Mouse (Mus musculus) megakaryocyte-erythroid progenitor cell, adult 5-6 weeks (primary cell): ENCODE measurements around the gene Shc4. TPM values are rescaled to one million over a fixed set of nuclear protein-coding genes. Genes with fewer than 3 reads are reported as not detected.

Experiments
- ATAC-seq: replicated peaks from 2 replicates; pipeline ENCODE4 v1.8.0; 2016; ENCODE audit warnings: mild to moderate bottlenecking, inconsistent platforms; ENCODE audit not compliant: severe bottlenecking, poor library complexity, low FRiP score, low TSS enrichment
- total RNA-seq, 2 experiments: library from RNA; stranded (forward) in 1 of 2; stranded (reverse) in 1 of 2; fragments of 200-1000, 215-1000 nt in 1 of 2; fragments of >200 nt in 1 of 2; fragmentation: Nextera tagmentation in 1 of 2; gene quantifications; 2 replicates each; pipeline ENCODE4 v1.2.3; 2014 to 2017

Gene Shc4
- total RNA-seq, 2 experiments from 2014 or later: 0.98 to 1.2 TPM

- no peak for ATAC-seq
These were observed 70.7 kb downstream of the Shc4 start for GRCm38 (mm10) chr2:125653286-125653685.

DNA sequence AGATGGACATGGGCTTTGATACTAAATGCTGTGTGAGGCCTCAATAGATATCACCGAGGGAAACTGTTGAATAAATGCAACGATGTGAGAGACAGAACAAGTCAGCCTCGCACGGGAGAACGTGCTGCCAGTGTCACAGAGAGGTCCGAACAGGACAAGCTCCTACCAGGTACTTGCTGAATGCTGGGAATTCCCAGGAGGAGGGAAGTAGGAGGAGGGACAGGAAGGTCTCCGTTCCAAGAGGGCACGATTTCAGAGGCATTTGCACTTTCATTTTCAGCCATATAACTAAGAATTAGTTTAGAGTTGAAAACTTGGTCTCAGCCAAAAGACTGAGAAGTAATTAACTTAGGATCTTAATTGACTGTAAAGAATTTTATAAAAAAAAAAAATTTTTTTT, 72.4 kb downstream of the Shc4 start:
- no peak for ATAC-seq

DNA sequence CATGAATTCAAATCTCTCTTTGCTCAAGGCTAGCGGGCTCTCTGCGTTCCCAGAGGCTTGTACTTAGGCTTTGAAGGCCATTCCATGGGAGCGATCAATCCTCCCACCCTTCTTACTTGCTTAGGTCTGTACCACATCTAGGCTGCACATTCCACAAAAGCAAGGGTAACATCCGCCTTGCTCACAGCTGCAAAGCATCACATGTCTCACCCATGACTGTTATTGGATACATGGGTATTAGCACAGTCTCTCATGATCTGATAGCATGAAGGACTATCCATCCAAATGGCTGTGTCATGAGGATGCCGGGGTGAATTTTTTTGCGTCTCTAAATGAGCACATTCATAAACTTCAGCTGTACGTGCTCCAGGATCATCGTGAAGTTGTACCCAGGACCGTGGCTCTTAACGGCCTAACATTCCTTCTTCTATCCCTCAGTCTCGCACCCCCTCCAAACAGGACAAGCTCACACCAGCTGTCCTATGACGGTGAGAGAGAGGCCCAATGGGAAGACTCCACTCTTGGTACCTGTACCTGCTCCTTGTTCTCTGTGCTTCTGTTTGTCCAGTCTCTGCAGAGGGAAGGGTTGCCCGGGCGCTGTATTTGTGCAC, 73.1 kb downstream of the Shc4 start:
- no peak for ATAC-seq

- ATAC-seq: no peak
These were observed 73.9 kb downstream of the Shc4 start for GRCm38 (mm10) chr2:125650038-125650437.

GRCm38 (mm10) chr2:125644912-125645311, 79.0 kb downstream of the Shc4 start:
- ATAC-seq: no peak

GRCm38 (mm10) chr2:125637331-125637730, 86.6 kb downstream of the Shc4 start:
- ATAC-seq: no peak

GRCm38 (mm10) chr2:125630010-125630409, 93.9 kb downstream of the Shc4 start:
- ATAC-seq: no peak

DNA sequence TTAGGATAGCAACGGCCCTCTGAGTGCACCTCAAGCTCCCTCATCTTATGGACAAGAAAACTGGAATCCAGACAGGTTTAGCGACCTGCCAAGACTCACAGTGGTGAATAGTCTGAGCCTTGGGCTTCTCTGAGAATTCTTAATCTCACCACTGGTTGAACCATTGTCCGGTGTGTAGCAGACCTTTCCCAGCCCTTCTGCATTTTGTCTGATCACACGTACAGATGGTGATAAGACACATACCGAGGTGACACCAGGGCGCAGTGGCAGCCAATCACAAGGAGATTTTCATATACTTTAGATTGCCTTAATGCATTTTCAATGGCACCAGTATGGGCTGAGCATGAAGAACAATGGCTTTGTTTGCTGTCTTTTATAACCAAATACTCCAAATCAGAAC, 95.5 kb downstream of the Shc4 start:
- no peak for ATAC-seq

DNA sequence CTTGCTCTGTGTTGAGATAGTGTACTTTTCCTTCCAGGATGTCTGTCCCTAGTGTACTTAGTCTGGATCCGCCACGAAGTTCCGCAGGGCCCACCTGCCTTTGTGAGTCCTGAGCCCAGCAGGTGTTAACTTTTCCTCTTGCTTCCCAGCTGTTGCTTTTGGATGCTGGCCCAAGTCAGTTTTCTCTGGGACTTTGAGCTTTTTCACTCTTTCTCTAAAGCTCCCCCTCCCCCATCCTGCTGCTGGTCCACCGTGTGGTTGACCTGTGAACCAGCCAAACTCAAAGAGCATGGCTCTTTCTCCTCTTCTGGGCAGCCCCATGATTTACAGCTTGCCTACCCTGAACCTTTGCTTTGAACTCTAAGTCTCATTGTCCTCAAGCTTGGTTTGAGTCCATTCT, 97.4 kb downstream of the Shc4 start:
- ATAC-seq: no peak

DNA sequence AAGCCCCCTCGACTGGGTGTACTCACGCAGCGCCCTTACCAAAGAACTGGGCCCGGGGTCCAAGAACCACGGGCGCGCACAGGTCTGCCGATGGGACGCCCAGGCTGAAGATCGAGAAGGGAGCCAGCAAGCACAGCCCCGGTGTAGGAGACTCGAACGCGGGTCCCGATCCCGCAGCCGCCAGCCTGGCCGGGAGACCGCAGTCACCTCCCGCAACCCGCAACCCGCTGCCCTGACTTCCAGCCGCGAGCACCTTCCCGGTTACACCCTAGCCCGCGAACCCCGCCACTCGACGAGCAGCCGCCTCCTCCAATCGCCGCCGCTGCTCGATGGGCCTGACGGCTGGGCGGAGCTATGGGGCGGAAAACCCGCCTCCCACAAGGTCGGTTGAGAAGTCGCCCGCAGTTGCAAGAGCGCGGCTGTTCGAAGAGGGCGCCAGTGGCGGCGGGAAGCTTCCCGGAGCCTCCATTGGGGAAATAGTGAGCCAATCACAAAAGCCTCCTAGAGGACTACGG, 99.1 kb downstream of the Shc4 start, which contains the start of gene Cep152:
Gene Cep152, minus strand, starts transcription at position 277 of the 515 bp plus-strand sequence.
- peak; percentile 97 for ATAC-seq

DNA sequence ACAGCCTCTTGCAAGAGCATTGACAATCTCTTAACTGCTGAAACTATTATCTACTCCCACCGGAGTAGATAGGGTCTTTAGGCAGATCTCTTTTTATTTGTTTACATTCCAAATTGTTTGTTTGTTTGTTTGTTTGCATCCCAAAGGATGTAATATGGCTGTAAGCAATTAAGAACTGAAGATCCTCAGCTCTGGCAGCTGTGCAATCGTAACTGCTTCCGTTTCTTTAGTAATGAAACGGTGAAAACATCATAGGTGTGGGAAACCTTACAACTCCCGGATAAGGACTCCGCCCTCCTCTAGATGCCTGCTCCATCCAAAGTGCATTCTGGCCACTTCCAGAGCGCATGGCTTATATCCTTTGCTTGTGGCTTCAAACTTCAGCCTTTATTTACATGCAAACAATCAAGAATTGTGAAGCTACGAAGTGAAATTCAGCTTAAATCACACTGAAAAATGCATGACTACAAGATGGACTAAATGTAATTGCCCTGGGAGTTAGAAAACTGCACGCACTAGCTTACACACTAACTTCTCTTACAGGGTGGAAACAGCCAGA, 99.7 kb downstream of the Shc4 start:
- no peak for ATAC-seq

DNA sequence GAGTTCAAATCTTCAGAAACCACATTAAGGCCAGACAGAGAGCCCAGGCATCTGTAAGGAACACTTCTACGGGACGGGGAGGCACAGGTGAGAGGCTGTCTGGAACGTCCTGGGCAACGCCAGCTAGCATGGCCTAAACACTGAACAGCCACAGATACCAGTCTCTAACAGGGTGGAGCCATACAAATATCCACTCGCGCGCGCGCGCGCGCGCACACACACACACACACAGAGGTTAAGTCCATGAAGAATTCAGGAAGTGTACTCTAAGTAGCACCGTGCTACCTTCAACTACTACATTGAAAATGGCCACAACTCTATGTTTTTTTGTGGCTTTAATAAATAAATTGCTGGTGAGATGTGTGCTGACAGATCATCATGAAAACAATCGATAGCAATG, 100.7 kb downstream of the Shc4 start:
- peak; percentile 31; the same call in 1 of the 2 replicates for ATAC-seq

- ATAC-seq: no peak
These were observed 103.6 kb downstream of the Shc4 start for GRCm38 (mm10) chr2:125620213-125620907.

GRCm38 (mm10) chr2:125615858-125616424, 108.0 kb downstream of the Shc4 start:
- ATAC-seq: no peak

- ATAC-seq: no peak
These were observed 108.5 kb downstream of the Shc4 start for GRCm38 (mm10) chr2:125615440-125615839.

DNA sequence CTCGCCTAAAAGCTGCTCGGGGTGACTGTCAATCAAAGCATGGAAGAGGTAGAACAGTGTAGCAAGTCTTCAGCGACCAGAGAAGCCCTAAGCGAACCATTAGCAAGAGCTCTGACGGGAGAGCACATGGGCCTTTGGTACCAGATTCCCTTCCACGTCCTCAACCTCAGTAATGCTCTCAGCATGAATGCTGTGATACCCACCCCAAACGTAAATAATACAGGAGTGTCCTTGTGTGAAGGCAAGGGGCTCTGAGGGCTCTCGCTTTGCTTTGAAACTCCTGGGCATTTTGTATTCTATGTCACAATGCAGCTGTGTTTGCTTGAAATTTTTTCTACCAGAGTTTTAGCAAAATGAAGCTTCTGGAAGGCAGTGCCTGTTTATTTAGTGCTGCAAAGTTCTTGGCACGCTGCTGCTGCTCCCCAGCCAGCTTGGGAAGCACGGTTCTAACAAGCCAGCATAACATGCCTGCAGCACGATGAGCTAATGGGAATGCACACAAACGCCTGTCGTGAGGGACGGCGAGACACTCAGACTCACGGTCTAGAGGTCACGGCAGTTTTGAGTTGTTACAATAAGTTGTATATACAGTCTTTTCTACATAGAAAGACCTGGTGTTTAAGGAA, 117.6 kb downstream of the Shc4 start:
- ATAC-seq: no peak

GRCm38 (mm10) chr2:125604646-125605045, 119.3 kb downstream of the Shc4 start:
- 0 out of 2 replicates have a peak, but pooled peaks have one; percentile 39 for ATAC-seq

DNA sequence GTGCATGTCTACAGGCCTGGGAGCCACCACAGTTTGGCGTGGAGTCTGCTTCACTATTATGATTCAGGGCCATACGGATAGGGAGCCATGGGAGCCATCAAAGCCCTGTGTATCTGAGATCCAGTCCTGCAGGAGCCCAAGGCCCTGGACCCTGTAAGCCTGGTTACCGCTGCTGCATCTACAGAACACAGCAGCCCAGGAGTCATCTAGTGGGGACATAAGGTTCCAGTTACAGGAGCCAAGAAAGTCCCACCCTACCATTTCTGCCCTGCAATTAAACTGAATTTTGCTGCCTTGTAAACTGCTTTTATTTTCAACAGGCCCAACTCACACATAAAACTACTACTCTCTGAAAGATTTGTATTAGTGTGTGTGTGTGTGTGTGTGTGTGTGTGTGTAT, 121.0 kb downstream of the Shc4 start:
- ATAC-seq: no peak

DNA sequence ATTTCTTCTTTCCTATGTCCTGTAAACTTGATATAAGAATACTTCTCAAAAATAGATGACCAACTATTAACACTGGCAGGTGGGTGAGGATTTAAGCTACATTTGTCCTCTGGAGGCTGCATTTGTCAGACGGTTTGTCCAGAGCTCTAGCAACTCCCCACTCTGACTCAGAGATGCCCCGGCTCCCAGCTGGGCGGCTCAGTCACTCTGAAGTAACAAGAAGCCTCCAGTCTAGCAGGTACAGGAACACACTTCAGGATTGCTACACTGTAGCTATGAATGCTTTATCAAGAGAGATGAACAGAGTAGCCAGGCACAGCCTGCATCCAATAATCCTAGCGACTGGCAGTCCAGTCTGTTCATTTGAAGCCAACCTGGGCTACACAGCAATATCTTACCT, 125.0 kb downstream of the Shc4 start:
- ATAC-seq: no peak

GRCm38 (mm10) chr2:125598251-125598650, 125.7 kb downstream of the Shc4 start:
- ATAC-seq: no peak
